Mouse (Mus musculus) lung, adult 2 months (tissue): ENCODE data around the gene Adipor2. TPM values are rescaled to one million over a fixed set of nuclear protein-coding genes. Genes with fewer than 3 reads are reported as not detected.
A peak's percentile ranks its signal among the peaks of the same experiment; 100 is the strongest.

Experiments used
- DNase-seq: peaks from one replicate; pipeline ENCODE4 v3.0.0; 2022
- H3K4me1 ChIP-seq: fragments of 200-500 bp; 2 replicates; pipeline ENCODE4 v1.6.1; 2011; ENCODE audit warnings: low read length; ENCODE audit not compliant: control insufficient read depth, insufficient read depth
- H3K4me3 ChIP-seq: fragments of 200-500 bp; replicated peaks from 2 replicates; pipeline ENCODE3; 2011; ENCODE audit warnings: low read depth, mild to moderate bottlenecking, control low read depth, low read length; ENCODE audit errors: extremely low read depth
- CTCF ChIP-seq: fragments of 200-500 bp; IDR thresholded peaks from 2 replicates; pipeline ENCODE4 v1.5.1; 2011; ENCODE audit warnings: mild to moderate bottlenecking, low read length, control low read depth; ENCODE audit not compliant: insufficient read depth
- POLR2A ChIP-seq: fragments of 200-500 bp; IDR thresholded peaks from 2 replicates; pipeline ENCODE4 v1.6.1; 2011; ENCODE audit warnings: low read depth, mild to moderate bottlenecking, control low read depth, low read length, borderline replicate concordance; ENCODE audit errors: extremely low read depth
- WGBS: fragments of 180-500 bp; shearing (Covaris S2); methylation state at CpG from one replicate; pipeline ENCODE4 v1.1.7; 2018; 5-methylcytosine and 5-hydroxymethylcytosine counted together
- polyA plus RNA-seq: library from polyadenylated mRNA; depleted of rRNA; stranded (reverse); fragments of >200 nt; gene quantifications from 2 replicates; pipeline ENCODE4 v1.2.3, GENCODE M21; 2012

Gene Adipor2
- polyA plus RNA-seq, 1 experiment = 81.0 TPM

GRCm38 (mm10) chr6:119325978-119326377 is 91.5 kb downstream of the Adipor2 start:
- no peak overlapping the region for H3K4me3 ChIP-seq
- DNase-seq = no peak
- TF ChIP-seq POLR2A (no peak), CTCF (no peak)
- WGBS = 72% methylated on average over 6 of the region's 6 CpGs
- peaks cover 5% of the 10 kb centered on the region; the same call in 1 of the 2 replicates for H3K4me1 ChIP-seq

GRCm38 (mm10) chr6:119324776-119325175 is 92.7 kb downstream of the Adipor2 start:
- TF ChIP-seq CTCF (no peak), POLR2A (no peak)
- 61% methylated on average over 10 of the region's 10 CpGs for WGBS
- Histone ChIP-seq H3K4me3 (no peak overlapping the region), H3K4me1 (peaks cover 3% of the 10 kb centered on the region; the same call in 1 of the 2 replicates)
- DNase-seq = no peak

- Histone ChIP-seq H3K4me3 (no peak overlapping the region), H3K4me1 (no peaks in the 10 kb centered on the region)
- no peak for TF ChIP-seq POLR2A
- TF ChIP-seq CTCF = no peak
- WGBS = 73% methylated on average over 7 of the region's 7 CpGs
- DNase-seq = no peak
Measured at GRCm38 (mm10) chr6:119321752-119322151, 95.8 kb downstream of the Adipor2 start.

- no peaks in the 10 kb centered on the region for H3K4me1 ChIP-seq
- TF ChIP-seq POLR2A = no peak
- no peak for TF ChIP-seq CTCF
- no peak overlapping the region for H3K4me3 ChIP-seq
- DNase-seq = peak; percentile 12
- WGBS = 24% methylated on average over 16 of the region's 16 CpGs
Measured at GRCm38 (mm10) chr6:119320481-119320880, 97.0 kb downstream of the Adipor2 start.

GRCm38 (mm10) chr6:119319358-119319757 is 98.1 kb downstream of the Adipor2 start:
- Histone ChIP-seq H3K4me1 (no peaks in the 10 kb centered on the region), H3K4me3 (no peak overlapping the region)
- TF ChIP-seq CTCF = no peak
- TF ChIP-seq POLR2A = no peak
- whole genome bisulfite sequencing = 83% methylated on average over 2 of the region's 2 CpGs
- no peak for DNase-seq

GRCm38 (mm10) chr6:119318732-119319131 is 98.8 kb downstream of the Adipor2 start:
- Histone ChIP-seq H3K4me1 (no peaks in the 10 kb centered on the region), H3K4me3 (no peak overlapping the region)
- TF ChIP-seq POLR2A (no peak), CTCF (no peak)
- WGBS = 81% methylated on average over 9 of the region's 9 CpGs
- DNase-seq = no peak

- no peaks in the 10 kb centered on the region for H3K4me1 ChIP-seq
- 41% methylated on average over 7 of the region's 7 CpGs for WGBS
- DNase-seq = no peak
- no peak for TF ChIP-seq POLR2A
- TF ChIP-seq CTCF = no peak
- no peak overlapping the region for H3K4me3 ChIP-seq
Measured at GRCm38 (mm10) chr6:119314751-119315476, 102.6 kb downstream of the Adipor2 start.

GRCm38 (mm10) chr6:119313588-119314375 is 103.7 kb downstream of the Adipor2 start:
- H3K4me3 ChIP-seq = no peak overlapping the region
- TF ChIP-seq CTCF (no peak), POLR2A (no peak)
- 41% methylated on average over 14 of the region's 14 CpGs for WGBS
- H3K4me1 ChIP-seq = no peaks in the 10 kb centered on the region
- no peak for DNase-seq

GRCm38 (mm10) chr6:119313096-119313495 is 104.4 kb downstream of the Adipor2 start:
- no peak for DNase-seq
- 54% methylated on average over 3 of the region's 3 CpGs for WGBS
- H3K4me3 ChIP-seq = no peak overlapping the region
- TF ChIP-seq POLR2A = no peak
- no peak for TF ChIP-seq CTCF
- no peaks in the 10 kb centered on the region for H3K4me1 ChIP-seq

- 69% methylated on average over 6 of the region's 6 CpGs for WGBS
- no peak for DNase-seq
- no peak overlapping the region for H3K4me3 ChIP-seq
- no peaks in the 10 kb centered on the region for H3K4me1 ChIP-seq
- no peak for TF ChIP-seq CTCF
- TF ChIP-seq POLR2A = no peak
Measured at GRCm38 (mm10) chr6:119312381-119312780, 105.1 kb downstream of the Adipor2 start.
